Mouse (Mus musculus) thymus, adult 2 months (tissue): Measurements from ENCODE around the gene Smoc2.

Experiments used
- CTCF ChIP-seq: fragments of 200-500 bp; IDR thresholded peaks from 2 replicates; pipeline ENCODE4 v1.5.1; 2012; ENCODE audit warnings: mild to moderate bottlenecking, control low read depth, low read length, moderate library complexity, borderline replicate concordance; ENCODE audit not compliant: control insufficient read depth, poor library complexity, insufficient read depth; ENCODE audit errors: extremely low read depth
- POLR2A ChIP-seq: fragments of 200-500 bp; IDR thresholded peaks from 2 replicates; pipeline ENCODE4 v1.6.1; 2012; ENCODE audit warnings: mild to moderate bottlenecking, low read length, control low read depth, moderate library complexity; ENCODE audit not compliant: control insufficient read depth, poor library complexity, insufficient read depth; ENCODE audit errors: extremely low read depth

DNA sequence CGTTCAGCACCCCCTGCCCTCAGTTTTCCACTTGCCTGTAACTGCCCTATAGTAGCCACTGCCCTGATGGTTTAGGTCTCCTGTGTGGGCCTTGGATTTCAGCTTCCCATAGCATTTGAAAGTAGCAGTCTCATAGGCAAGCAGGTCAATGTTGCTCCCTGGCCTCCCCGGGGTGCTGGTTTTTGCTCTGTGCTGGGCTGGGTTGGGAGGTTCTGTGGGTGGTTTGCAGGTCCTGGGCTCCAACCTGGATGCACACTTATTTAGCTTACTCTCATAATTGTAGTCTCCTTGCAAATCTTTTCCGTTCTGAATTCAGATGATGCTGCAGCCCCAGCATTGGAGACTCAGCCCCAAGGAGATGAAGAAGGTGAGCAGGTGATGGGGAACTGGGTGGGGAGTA is 67.6 kb downstream of the Smoc2 start:
- no peak for TF ChIP-seq CTCF
- TF ChIP-seq POLR2A, result no peak
